Mouse (Mus musculus) embryonic facial prominence, embryonic 10.5 days (tissue): ENCODE measurements around the gene Slc1a2. TPM values are rescaled to one million over a fixed set of nuclear protein-coding genes. Genes with fewer than 3 reads are reported as not detected.

Experiments used
- DNase-seq: peaks from one replicate; pipeline ENCODE4 v3.0.0-alpha.2; 2017; ENCODE audit warnings: low spot score
- H3K27ac ChIP-seq: fragments of 300-500 bp; sonication (generic); replicated peaks from 2 replicates; pipeline ENCODE4 v1.5.1; 2016; ENCODE audit warnings: mild to moderate bottlenecking
- H3K27me3 ChIP-seq: fragments of 300-500 bp; sonication (generic); replicated peaks from 2 replicates; pipeline ENCODE4 v1.6.1; 2016; ENCODE audit warnings: low read depth, mild to moderate bottlenecking; ENCODE audit not compliant: poor library complexity, severe bottlenecking
- H3K36me3 ChIP-seq: fragments of 300-500 bp; sonication (generic); replicated peaks from 2 replicates; pipeline ENCODE4 v1.6.1; 2016; ENCODE audit warnings: mild to moderate bottlenecking, moderate library complexity
- H3K4me1 ChIP-seq: fragments of 300-500 bp; sonication (generic); 2 replicates; pipeline ENCODE4 v1.6.1; 2016
- H3K4me3 ChIP-seq: fragments of 300-500 bp; sonication (generic); 2 replicates; pipeline ENCODE4 v1.5.1; 2016; ENCODE audit warnings: mild to moderate bottlenecking, moderate library complexity
- H3K9me3 ChIP-seq: fragments of 300-500 bp; sonication (generic); 2 replicates; pipeline ENCODE4 v1.6.1; 2016; ENCODE audit warnings: mild to moderate bottlenecking
- WGBS: fragments of 180-500 bp; shearing (Covaris S2); methylation state at CpG from one replicate; pipeline ENCODE4 v1.1.7; 2016; 5-methylcytosine and 5-hydroxymethylcytosine counted together
- polyA plus RNA-seq: library from polyadenylated mRNA; unstranded; fragments of >200 nt; fragmentation: Nextera tagmentation; extraction: Ambion mirVana; gene quantifications from 2 replicates; pipeline ENCODE4 v1.2.1, GENCODE M21; 2016

Gene Slc1a2
- polyA plus RNA-seq, 1 experiment from 2014 or later, result 1.0 TPM

DNA sequence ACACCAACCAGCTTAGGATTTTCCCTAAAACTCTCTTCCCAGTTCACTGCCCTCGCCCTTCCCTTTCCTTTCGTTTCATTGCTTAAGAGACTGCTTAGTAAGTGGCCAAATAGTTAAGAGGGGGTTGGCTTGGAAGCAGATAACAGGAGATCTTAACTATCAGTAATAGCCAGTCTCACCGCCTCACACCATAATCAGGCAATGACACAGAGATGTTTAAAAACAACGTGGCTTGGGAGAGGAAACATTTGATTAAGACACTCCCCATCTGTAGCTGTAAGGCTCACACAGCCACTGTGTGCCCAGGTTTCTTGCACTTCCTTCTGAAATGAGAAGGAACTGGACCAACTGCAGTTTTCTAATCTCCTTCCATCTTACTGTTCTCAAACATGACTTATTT, 127.2 kb downstream of the Slc1a2 start:
- no peaks in the 10 kb centered on the region for H3K4me1 ChIP-seq
- 71% methylated on average over 4 of the region's 4 CpGs for WGBS
- no peaks in the 10 kb centered on the region for H3K36me3 ChIP-seq
- no peak overlapping the region for H3K27ac ChIP-seq
- no peaks in the 10 kb centered on the region for H3K9me3 ChIP-seq
- H3K4me3 ChIP-seq, result no peak overlapping the region
- no peak for DNase-seq
- H3K27me3 ChIP-seq, result no peaks in the 10 kb centered on the region

DNA sequence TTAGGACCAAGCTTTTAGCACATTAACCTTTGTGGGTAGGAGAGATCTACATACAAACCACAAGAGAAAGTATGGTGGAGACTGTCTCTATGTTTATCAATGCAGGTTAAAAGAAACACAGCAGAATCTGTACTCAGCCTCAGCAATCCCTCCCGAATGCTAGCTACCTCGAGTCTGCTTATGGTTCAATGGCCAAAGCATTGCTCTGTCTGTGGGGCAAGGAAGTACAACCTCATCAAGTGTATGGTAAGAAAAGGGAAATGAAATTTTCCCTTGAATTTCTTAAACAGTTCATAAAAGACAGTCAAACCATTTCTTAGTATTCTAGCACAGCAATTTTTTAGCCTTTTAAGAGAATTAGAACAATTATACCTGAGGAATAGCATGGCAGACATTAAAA, 133.2 kb downstream of the Slc1a2 start:
- 80% methylated on average over 2 of the region's 2 CpGs for WGBS
- DNase-seq, result no peak
- H3K4me1 ChIP-seq, result 0 out of 2 replicates have a peak, but pooled peaks cover 5% of the 10 kb centered on the region
- H3K36me3 ChIP-seq, result no peaks in the 10 kb centered on the region
- no peaks in the 10 kb centered on the region for H3K27me3 ChIP-seq
- H3K9me3 ChIP-seq, result no peaks in the 10 kb centered on the region
- H3K27ac ChIP-seq, result no peak overlapping the region
- H3K4me3 ChIP-seq, result no peak overlapping the region

DNA sequence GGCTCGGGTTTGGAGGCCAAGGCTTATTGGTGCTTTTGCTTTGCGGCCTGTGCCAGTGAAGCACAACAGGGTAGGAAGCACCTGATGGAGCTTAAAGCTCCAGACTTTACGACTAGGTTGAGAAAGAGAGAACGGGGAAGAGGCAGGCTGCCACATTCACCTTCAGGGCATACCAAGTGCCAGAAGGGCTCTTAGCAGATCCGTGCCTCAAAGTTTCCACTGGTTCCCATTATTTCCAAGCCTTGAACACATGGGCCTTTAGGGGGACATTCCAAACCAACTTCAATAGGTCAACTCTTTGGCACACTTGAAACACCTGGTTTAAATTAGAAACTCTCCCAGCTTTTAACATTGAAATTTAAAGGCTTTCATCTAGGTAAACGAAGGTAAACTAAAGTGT, 134.3 kb downstream of the Slc1a2 start:
- no peaks in the 10 kb centered on the region for H3K27me3 ChIP-seq
- H3K4me3 ChIP-seq, result no peak overlapping the region
- H3K9me3 ChIP-seq, result no peaks in the 10 kb centered on the region
- 0 out of 2 replicates have a peak, but pooled peaks cover 5% of the 10 kb centered on the region for H3K4me1 ChIP-seq
- H3K27ac ChIP-seq, result no peak overlapping the region
- 76% methylated on average over 6 of the region's 6 CpGs for WGBS
- DNase-seq, result no peak
- no peaks in the 10 kb centered on the region for H3K36me3 ChIP-seq

DNA sequence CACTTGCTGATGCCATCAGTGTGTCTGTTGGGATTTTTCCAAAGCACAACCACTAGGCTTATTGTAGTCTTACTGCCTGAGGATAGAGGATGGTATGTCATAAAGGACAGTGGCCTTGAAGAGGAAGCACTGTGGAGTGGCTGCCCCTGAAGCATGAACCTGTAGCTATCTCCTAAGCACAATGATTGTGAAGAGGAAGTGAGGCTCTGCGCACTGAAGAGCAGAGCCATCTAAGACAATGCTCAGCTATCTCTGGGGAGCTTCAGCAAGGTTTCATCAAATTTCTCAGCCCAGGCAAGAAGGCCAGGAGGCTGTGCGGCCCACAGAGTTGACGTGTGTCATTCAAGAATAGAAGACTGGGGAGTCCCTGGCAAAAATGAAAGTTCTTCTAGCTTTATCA, 136.6 kb downstream of the Slc1a2 start:
- Histone ChIP-seq H3K9me3 (no peaks in the 10 kb centered on the region), H3K27me3 (no peaks in the 10 kb centered on the region), H3K4me3 (no peak overlapping the region), H3K27ac (no peak overlapping the region), H3K4me1 (0 out of 2 replicates have a peak, but pooled peaks cover 5% of the 10 kb centered on the region), H3K36me3 (no peaks in the 10 kb centered on the region)
- DNase-seq, result no peak
- WGBS, result 89% methylated on average over 3 of the region's 3 CpGs

DNA sequence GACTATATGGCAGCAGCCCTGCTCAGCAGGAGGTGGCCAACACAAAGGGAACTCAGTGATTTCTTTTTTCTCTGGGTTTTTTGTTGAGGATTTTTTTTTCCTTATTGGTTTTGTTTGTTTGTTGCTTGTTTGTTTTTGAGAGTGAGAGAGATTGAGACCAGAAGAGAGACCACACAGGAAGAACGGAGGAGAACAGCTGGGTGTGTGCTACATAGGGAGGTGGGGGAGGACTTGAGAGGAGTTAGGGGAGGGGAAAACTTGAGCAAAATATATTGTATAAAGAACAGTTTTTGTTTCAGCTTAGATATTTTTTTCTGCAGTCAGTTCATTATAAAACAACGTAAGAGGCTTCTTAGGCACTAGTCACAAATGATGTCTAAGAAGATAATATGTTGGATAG, 139.7 kb downstream of the Slc1a2 start:
- WGBS, result 74% methylated on average over 2 of the region's 2 CpGs
- Histone ChIP-seq H3K9me3 (no peaks in the 10 kb centered on the region), H3K36me3 (no peaks in the 10 kb centered on the region), H3K4me1 (no peaks in the 10 kb centered on the region), H3K27ac (no peak overlapping the region), H3K27me3 (no peaks in the 10 kb centered on the region), H3K4me3 (no peak overlapping the region)
- DNase-seq, result no peak

DNA sequence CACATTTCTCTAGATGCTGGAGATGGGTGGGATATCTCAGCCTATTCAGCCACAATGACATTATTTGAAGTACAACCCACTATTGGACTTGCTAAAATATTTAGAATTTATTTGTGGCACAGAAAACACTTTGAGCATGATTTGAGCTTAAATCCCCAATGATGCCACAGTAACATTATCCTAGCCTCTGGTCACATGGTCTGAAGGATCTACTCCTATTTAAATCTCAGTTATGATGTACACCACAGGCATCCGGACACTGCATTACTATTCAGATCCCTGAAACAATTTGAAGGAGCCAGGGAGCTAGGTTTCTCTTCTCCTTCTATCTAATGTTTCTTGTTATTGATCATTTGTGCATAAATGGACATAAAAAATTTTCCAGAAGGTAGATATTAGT, 143.4 kb downstream of the Slc1a2 start:
- DNase-seq, result no peak
- H3K36me3 ChIP-seq, result no peaks in the 10 kb centered on the region
- H3K27ac ChIP-seq, result no peak overlapping the region
- no peak overlapping the region for H3K4me3 ChIP-seq
- H3K4me1 ChIP-seq, result no peaks in the 10 kb centered on the region
- 89% methylated on average over 1 of the region's 1 CpGs for WGBS
- H3K9me3 ChIP-seq, result no peaks in the 10 kb centered on the region
- H3K27me3 ChIP-seq, result no peaks in the 10 kb centered on the region

DNA sequence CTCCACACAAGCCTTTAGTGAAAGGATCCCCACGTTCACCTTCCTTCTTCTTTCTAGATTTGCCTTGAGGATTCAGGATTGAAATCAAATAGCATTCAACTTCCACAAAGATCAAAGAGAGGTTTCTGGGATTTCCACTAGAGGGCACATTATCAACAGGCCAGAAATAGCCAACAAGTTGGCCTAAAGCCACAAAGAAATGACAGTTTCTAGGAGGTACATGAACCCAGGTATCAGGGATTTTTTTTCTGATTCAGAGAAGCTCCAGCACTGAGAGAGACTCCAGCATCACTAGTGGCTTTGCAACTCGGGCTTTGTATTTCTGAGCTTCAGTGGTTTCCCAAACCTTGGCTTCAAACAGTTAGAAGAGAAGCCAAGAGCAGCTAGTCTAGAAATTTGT, 145.7 kb downstream of the Slc1a2 start:
- Histone ChIP-seq H3K36me3 (no peaks in the 10 kb centered on the region), H3K4me1 (0 out of 2 replicates have a peak, but pooled peaks cover 5% of the 10 kb centered on the region), H3K27me3 (no peaks in the 10 kb centered on the region), H3K27ac (no peak overlapping the region), H3K4me3 (no peak overlapping the region), H3K9me3 (no peaks in the 10 kb centered on the region)
- WGBS, result 47% methylated on average over 2 of the region's 2 CpGs
- no peak for DNase-seq

DNA sequence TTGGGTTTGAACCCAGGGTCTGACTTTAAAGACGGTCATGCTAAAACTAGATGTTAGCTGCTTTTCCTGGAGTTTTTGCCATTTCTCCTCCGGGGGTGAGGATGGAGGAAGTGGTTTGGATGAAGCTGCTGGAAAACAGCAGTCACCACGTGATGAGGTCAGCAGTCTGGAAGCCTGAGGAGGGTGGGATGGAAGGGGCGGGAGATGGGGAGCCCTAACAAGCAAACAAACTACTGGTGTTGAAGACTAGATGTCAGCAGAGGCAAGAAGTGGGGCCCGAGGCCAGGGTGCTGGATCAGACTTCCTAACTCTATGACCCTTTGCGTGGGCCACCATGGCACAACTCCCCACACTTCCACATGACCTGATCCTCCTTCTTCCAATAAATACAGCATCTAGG, 146.8 kb downstream of the Slc1a2 start:
- 81% methylated on average over 6 of the region's 6 CpGs for WGBS

DNA sequence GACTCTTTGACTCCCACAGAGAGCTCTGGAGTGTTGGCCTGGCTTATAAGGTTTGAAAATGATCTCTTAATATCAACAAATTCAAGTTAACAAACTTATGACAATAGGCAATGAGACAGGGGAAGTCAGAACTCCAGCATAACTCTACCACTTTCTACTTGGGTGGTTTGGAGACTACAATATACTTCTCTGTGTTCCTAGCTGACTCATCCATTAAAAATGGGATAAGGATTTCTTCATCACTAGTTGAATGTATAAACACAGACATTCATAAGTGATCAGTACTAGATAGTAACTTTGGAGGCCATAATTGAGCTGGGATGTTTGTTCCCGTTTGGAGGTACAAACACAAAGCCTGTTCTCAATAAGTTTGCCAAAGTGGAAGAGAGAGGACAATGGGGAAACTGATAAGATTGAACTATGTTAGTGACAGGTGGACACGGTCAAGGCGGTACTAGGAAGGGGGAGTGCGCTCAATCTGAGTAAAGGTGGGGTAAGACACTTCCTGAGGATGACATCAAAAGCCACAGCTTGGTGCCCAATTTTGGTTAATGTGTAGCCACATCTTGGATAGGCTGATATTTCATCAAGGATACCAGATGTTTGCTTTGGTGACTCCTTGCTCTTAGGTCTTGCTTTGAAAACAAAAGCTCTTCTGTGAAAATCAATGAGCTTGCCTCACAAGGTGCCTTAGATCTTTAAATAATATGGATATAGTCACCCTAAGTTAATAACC, 147.5 kb downstream of the Slc1a2 start:
- no peak for DNase-seq
- Histone ChIP-seq H3K9me3 (no peaks in the 10 kb centered on the region), H3K4me3 (no peak overlapping the region), H3K36me3 (no peaks in the 10 kb centered on the region), H3K27me3 (no peaks in the 10 kb centered on the region), H3K27ac (no peak overlapping the region), H3K4me1 (0 out of 2 replicates have a peak, but pooled peaks cover 5% of the 10 kb centered on the region)
- 93% methylated on average over 4 of the region's 4 CpGs for WGBS

More for the DNA sequence above, 146.8 kb downstream of the Slc1a2 start:
- Histone ChIP-seq H3K27me3 (no peaks in the 10 kb centered on the region), H3K4me3 (no peak overlapping the region), H3K9me3 (no peaks in the 10 kb centered on the region), H3K36me3 (no peaks in the 10 kb centered on the region), H3K27ac (no peak overlapping the region), H3K4me1 (0 out of 2 replicates have a peak, but pooled peaks cover 5% of the 10 kb centered on the region)
- DNase-seq, result no peak

DNA sequence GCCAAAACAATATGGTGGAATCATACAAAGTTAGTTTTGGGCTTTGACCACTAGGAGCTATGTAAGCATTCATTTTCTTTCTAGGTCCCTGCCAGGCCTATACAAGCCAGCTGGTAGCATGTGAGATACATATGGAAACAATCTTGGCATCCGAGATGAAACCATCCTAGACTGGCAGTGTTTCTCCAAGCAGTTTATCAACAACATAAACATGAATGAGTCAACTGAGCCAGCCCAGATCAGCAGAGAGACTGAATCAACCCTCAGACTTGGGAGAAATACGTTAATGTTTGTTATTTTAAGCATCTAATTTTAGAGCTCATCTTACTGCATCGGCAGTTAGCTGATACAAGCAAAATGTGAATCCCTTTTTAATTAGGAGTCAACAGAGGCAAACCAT, 149.2 kb downstream of the Slc1a2 start:
- no peak overlapping the region for H3K27ac ChIP-seq
- H3K36me3 ChIP-seq, result no peaks in the 10 kb centered on the region
- DNase-seq, result no peak
- H3K4me3 ChIP-seq, result no peak overlapping the region
- no peaks in the 10 kb centered on the region for H3K9me3 ChIP-seq
- H3K4me1 ChIP-seq, result 0 out of 2 replicates have a peak, but pooled peaks cover 5% of the 10 kb centered on the region
- 38% methylated on average over 3 of the region's 3 CpGs for WGBS
- no peaks in the 10 kb centered on the region for H3K27me3 ChIP-seq

DNA sequence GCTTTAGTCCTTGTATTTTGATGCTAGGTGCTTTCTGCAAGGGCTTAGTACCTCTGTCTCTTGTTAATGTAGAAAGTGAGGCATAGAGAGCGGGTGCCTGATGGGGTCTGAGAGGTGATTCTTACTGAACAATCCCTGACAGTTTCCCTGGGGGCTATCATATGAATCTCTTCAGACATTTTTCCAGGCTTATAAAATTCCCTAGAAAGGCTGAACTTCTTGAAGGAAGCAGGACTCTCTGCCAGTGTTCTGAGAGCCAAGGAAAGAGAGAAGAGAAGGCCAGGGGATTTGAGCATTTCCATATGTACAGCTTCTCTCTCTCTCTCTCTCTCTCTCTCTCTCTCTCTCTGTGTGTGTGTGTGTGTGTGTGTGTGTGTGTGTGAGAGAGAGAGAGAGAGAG, 151.0 kb downstream of the Slc1a2 start:
- Histone ChIP-seq H3K4me3 (no peak overlapping the region), H3K36me3 (no peaks in the 10 kb centered on the region), H3K27ac (no peak overlapping the region), H3K4me1 (0 out of 2 replicates have a peak, but pooled peaks cover 5% of the 10 kb centered on the region), H3K9me3 (no peaks in the 10 kb centered on the region), H3K27me3 (no peaks in the 10 kb centered on the region)
- 82% methylated on average over 1 of the region's 1 CpGs for WGBS
- DNase-seq, result no peak

DNA sequence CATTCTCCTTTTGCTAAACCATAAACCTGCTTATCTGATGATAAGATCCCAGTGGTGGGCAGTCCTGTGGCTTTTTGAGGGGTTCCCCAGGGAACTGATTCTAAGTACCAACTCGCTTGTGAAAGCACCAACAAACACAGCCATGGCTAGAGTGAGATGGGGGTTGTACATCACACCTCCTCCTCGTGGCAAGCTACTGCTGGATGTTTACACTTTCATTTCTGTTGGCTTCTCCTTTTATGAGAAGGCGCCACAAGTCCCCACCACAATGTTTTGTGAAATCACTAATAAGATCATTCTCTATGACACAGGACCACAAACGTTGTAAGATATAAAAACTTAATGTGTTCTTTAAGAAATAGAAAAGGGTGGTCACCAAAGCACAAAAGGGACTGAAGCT, 154.3 kb downstream of the Slc1a2 start:
- Histone ChIP-seq H3K27ac (no peak overlapping the region), H3K36me3 (no peaks in the 10 kb centered on the region), H3K4me3 (no peak overlapping the region), H3K9me3 (no peaks in the 10 kb centered on the region), H3K4me1 (0 out of 2 replicates have a peak, but pooled peaks cover under 1% of the 10 kb centered on the region), H3K27me3 (no peaks in the 10 kb centered on the region)
- no peak for DNase-seq
- 73% methylated on average over 4 of the region's 4 CpGs for WGBS

DNA sequence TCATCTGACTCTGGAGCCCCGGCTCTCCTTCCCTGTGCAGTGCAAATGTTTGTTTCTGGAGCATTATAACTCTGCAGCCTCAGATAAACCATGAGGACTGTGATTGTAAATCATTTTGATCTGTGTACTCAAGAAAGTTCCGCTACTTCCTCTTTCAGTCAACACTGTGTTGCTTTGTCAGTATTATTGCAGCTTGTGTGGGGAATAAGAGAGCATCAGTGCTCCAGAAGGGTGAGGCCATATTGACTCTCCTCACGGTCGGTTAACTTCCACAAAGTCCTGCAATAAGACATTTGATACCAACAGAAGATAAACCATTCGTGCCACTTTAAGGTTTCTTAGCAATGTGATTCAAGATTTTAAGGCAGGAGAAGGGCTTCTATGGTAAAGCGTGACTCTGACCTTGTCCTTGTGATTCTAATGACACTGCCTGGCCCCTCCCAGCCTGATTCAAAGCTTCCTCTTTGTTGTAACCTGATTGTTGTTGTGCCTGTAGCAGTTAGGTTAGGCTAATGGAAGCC, 156.9 kb downstream of the Slc1a2 start:
- 79% methylated on average over 6 of the region's 6 CpGs for WGBS
- Histone ChIP-seq H3K9me3 (no peaks in the 10 kb centered on the region), H3K36me3 (no peaks in the 10 kb centered on the region), H3K27me3 (peaks cover 6% of the 10 kb centered on the region; the same call in 1 of the 2 replicates), H3K4me3 (no peak overlapping the region), H3K27ac (no peak overlapping the region), H3K4me1 (peaks cover 7% of the 10 kb centered on the region)
- DNase-seq, result no peak
